Mouse (Mus musculus) hindbrain, postnatal 0 days (tissue): ENCODE measurements around the gene Nenf. TPM values are rescaled to one million over a fixed set of nuclear protein-coding genes. Genes with fewer than 3 reads are reported as not detected.

ENCODE experiments used
- ATAC-seq: fragments of 200-750 bp; cut with Nextera tagmentation; 2 replicates; pipeline ENCODE4 v1.8.0; 2017; ENCODE audit warnings: mild to moderate bottlenecking, moderate TSS enrichment, moderate library complexity
- DNase-seq: peaks from one replicate; pipeline ENCODE4 v3.0.0-alpha.2; 2015; ENCODE audit warnings: low spot score
- H3K27ac ChIP-seq: fragments of 300-500 bp; sonication (generic); 2 replicates; pipeline ENCODE4 v1.5.1; 2014; ENCODE audit warnings: mild to moderate bottlenecking
- H3K27me3 ChIP-seq: fragments of 300-500 bp; sonication (generic); 2 replicates; pipeline ENCODE4 v1.6.1; 2014; ENCODE audit warnings: low read length, mixed read lengths; ENCODE audit not compliant: insufficient read depth
- H3K36me3 ChIP-seq: fragments of 300-500 bp; sonication (generic); 2 replicates; pipeline ENCODE4 v1.6.1; 2014; ENCODE audit warnings: low read length, mixed read lengths; ENCODE audit not compliant: insufficient read depth
- H3K4me1 ChIP-seq: fragments of 300-500 bp; sonication (generic); 2 replicates; pipeline ENCODE4 v1.6.1; 2014; ENCODE audit warnings: antibody characterized with exemption, low read length, mixed read lengths; ENCODE audit not compliant: insufficient read depth
- H3K4me2 ChIP-seq: fragments of 300-500 bp; sonication (generic); 2 replicates; pipeline ENCODE4 v1.6.1; 2014; ENCODE audit warnings: low read depth, mild to moderate bottlenecking, low read length, moderate library complexity, mixed read lengths
- H3K4me3 ChIP-seq: fragments of 300-500 bp; sonication (generic); 2 replicates; pipeline ENCODE4 v1.5.1; 2014; ENCODE audit warnings: low read length
- H3K9ac ChIP-seq: fragments of 300-500 bp; sonication (generic); replicated peaks from 2 replicates; pipeline ENCODE4 v1.6.1; 2014; ENCODE audit warnings: mild to moderate bottlenecking, low read length, moderate library complexity, mixed read lengths
- H3K9me3 ChIP-seq: fragments of 300-500 bp; sonication (generic); 2 replicates; pipeline ENCODE4 v1.6.1; 2016; ENCODE audit warnings: low read length, mixed read lengths
- CTCF ChIP-seq: IDR thresholded peaks from 2 replicates; pipeline ENCODE4 v1.5.1; 2016; ENCODE audit warnings: antibody characterized with exemption, control low read depth, low read depth
- WGBS: fragments of 180-500 bp; shearing (Covaris S2); extraction: QIAGEN DNeasy Blood & Tissue Kit; methylation state at CpG from one replicate; pipeline ENCODE4 v1.1.7; 2014; 5-methylcytosine and 5-hydroxymethylcytosine counted together
- polyA plus RNA-seq: library from polyadenylated mRNA; unstranded; fragments of >200 nt; fragmentation: Nextera tagmentation; extraction: Ambion mirVana; gene quantifications from 2 replicates; pipeline ENCODE4 v1.2.1, GENCODE M21; 2015
- total RNA-seq: library from RNA; depleted of rRNA; stranded (reverse); fragments of >200 nt; gene quantifications from 2 replicates; pipeline ENCODE4 v1.2.3, GENCODE M21; 2014

The Nenf gene
- total and polyA plus RNA-seq, 2 experiments from 2014 or later = 143 to 182 TPM

- 83% methylated on average over 7 of the region's 7 CpGs for WGBS
- Histone ChIP-seq H3K4me2 (peak overlapping the region; percentile 89), H3K36me3 (no peaks in the 10 kb centered on the region), H3K27ac (peak overlapping the region; percentile 88), H3K9ac (peak overlapping the region; percentile 91; the same call in 1 of the 2 replicates), H3K27me3 (no peaks in the 10 kb centered on the region), H3K9me3 (no peaks in the 10 kb centered on the region), H3K4me1 (peaks cover 13% of the 10 kb centered on the region; the same call in 1 of the 2 replicates), H3K4me3 (peak overlapping the region; percentile 74)
- no peak for TF ChIP-seq CTCF
- ATAC-seq (peak; percentile 2; the same call in 1 of the 2 replicates), DNase-seq (no peak)
These were observed 7.0 kb upstream of the Nenf start for GRCm38 (mm10) chr1:191324733-191325590.

GRCm38 (mm10) chr1:191323381-191323780, 5.4 kb upstream of the Nenf start:
- H3K4me1 ChIP-seq = peaks cover 13% of the 10 kb centered on the region; the same call in 1 of the 2 replicates
- TF ChIP-seq CTCF = no peak
- no peaks in the 10 kb centered on the region for H3K36me3 ChIP-seq
- no peak overlapping the region for H3K4me3 ChIP-seq
- H3K9ac ChIP-seq = no peak overlapping the region
- no peak for ATAC-seq
- 87% methylated on average over 3 of the region's 3 CpGs for WGBS
- H3K27me3 ChIP-seq = no peaks in the 10 kb centered on the region
- no peaks in the 10 kb centered on the region for H3K9me3 ChIP-seq
- no peak overlapping the region for H3K4me2 ChIP-seq
- no peak overlapping the region for H3K27ac ChIP-seq
- DNase-seq = no peak

GRCm38 (mm10) chr1:191318686-191319085, 692 bp upstream of the Nenf start:
- no peaks in the 10 kb centered on the region for H3K9me3 ChIP-seq
- TF ChIP-seq CTCF = no peak
- no peak for DNase-seq
- no peaks in the 10 kb centered on the region for H3K36me3 ChIP-seq
- H3K9ac ChIP-seq = no peak overlapping the region
- H3K27ac ChIP-seq = peak overlapping the region; percentile 15; the same call in 1 of the 2 replicates
- no peak overlapping the region for H3K4me3 ChIP-seq
- ATAC-seq = no peak
- H3K4me2 ChIP-seq = no peak overlapping the region
- H3K27me3 ChIP-seq = no peaks in the 10 kb centered on the region
- H3K4me1 ChIP-seq = peaks cover 4% of the 10 kb centered on the region; the same call in 1 of the 2 replicates
- WGBS = 54% methylated on average over 5 of the region's 5 CpGs

GRCm38 (mm10) chr1:191316818-191317217, 1.2 kb downstream of the Nenf start:
- no peaks in the 10 kb centered on the region for H3K9me3 ChIP-seq
- peaks cover 4% of the 10 kb centered on the region; the same call in 1 of the 2 replicates for H3K4me1 ChIP-seq
- no peaks in the 10 kb centered on the region for H3K27me3 ChIP-seq
- DNase-seq = no peak
- peak overlapping the region; percentile 63 for H3K4me2 ChIP-seq
- no peak overlapping the region for H3K27ac ChIP-seq
- H3K9ac ChIP-seq = no peak overlapping the region
- H3K36me3 ChIP-seq = no peaks in the 10 kb centered on the region
- ATAC-seq = no peak
- H3K4me3 ChIP-seq = no peak overlapping the region
- 80% methylated on average over 8 of the region's 8 CpGs for WGBS
- peak; percentile 23; the same call in 1 of the 2 replicates for TF ChIP-seq CTCF

GRCm38 (mm10) chr1:191313926-191314325, 4.1 kb downstream of the Nenf start:
- Histone ChIP-seq H3K27ac (no peak overlapping the region), H3K4me2 (no peak overlapping the region), H3K4me1 (peaks cover 4% of the 10 kb centered on the region; the same call in 1 of the 2 replicates), H3K27me3 (no peaks in the 10 kb centered on the region), H3K36me3 (no peaks in the 10 kb centered on the region), H3K9ac (no peak overlapping the region), H3K4me3 (no peak overlapping the region), H3K9me3 (no peaks in the 10 kb centered on the region)
- ATAC-seq (no peak), DNase-seq (no peak)
- 83% methylated on average over 4 of the region's 4 CpGs for WGBS
- TF ChIP-seq CTCF = no peak

- H3K27me3 ChIP-seq = no peaks in the 10 kb centered on the region
- H3K27ac ChIP-seq = no peak overlapping the region
- no peak for TF ChIP-seq CTCF
- no peaks in the 10 kb centered on the region for H3K36me3 ChIP-seq
- H3K4me2 ChIP-seq = peak overlapping the region; percentile 55
- 75% methylated on average over 6 of the region's 6 CpGs for WGBS
- no peak overlapping the region for H3K9ac ChIP-seq
- H3K4me3 ChIP-seq = peak overlapping the region; percentile 46; the same call in 1 of the 2 replicates
- peaks cover 4% of the 10 kb centered on the region; the same call in 1 of the 2 replicates for H3K4me1 ChIP-seq
- DNase-seq (no peak), ATAC-seq (no peak)
- H3K9me3 ChIP-seq = no peaks in the 10 kb centered on the region
These were observed 4.8 kb downstream of the Nenf start for GRCm38 (mm10) chr1:191313158-191313557.
